Mouse (Mus musculus): ENCODE results near the gene Dlgap1. TPM values are rescaled to one million over a fixed set of nuclear protein-coding genes. Genes with fewer than 3 reads are reported as not detected.

Gene Dlgap1
- polyA plus RNA-seq, 1 experiment from 2014 or later = 3.5 TPM

GRCm38 (mm10) chr17:70020376-70020775, 51.5 kb downstream of the Dlgap1 start:
- Histone ChIP-seq H3K4me3 (replicated peaks) (no peak overlapping the region), H3K4me2 (no peak overlapping the region), H3K27me3 (no peaks in the 10 kb centered on the region), H3K9ac (replicated peaks) (no peak overlapping the region), H3K9me3 (no peaks in the 10 kb centered on the region), H3K4me1 (replicated peaks) (no peaks in the 10 kb centered on the region), H3K27ac (no peak overlapping the region), H3K36me3 (no peaks in the 10 kb centered on the region)
- no peak for ATAC-seq (ENCODE audit: insufficient number of reproducible peaks, insufficient read depth, low FRiP score, low TSS enrichment, low read depth)
- WGBS = 78% methylated on average over 4 of the region's 4 CpGs

DNA sequence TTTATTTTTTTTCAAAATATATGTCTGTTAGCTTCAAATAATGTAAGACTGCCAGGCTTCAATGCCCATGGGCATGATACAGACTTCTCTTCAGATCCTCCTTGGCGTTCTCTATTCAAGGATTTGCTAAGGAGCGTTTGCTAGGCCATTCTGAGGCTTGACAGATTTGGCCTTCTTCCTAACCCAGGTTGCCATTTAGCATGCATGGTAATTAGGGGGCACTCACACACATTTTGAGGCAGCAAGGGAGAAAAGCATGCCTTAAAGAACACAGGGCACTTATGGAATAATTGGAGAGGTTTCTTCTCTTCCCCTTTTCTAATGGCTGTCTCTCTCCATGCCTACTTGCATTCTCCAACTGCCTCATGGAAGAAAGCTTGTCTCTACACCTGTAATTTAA, 53.7 kb downstream of the Dlgap1 start:
- Histone ChIP-seq H3K9ac (replicated peaks) (no peak overlapping the region), H3K27ac (no peak overlapping the region), H3K4me2 (no peak overlapping the region), H3K27me3 (no peaks in the 10 kb centered on the region), H3K4me3 (replicated peaks) (no peak overlapping the region), H3K4me1 (replicated peaks) (no peaks in the 10 kb centered on the region), H3K9me3 (no peaks in the 10 kb centered on the region), H3K36me3 (no peaks in the 10 kb centered on the region)
- no peak for ATAC-seq (ENCODE audit: insufficient number of reproducible peaks, insufficient read depth, low FRiP score, low TSS enrichment, low read depth)
- WGBS = 78% methylated on average over 2 of the region's 2 CpGs

- Histone ChIP-seq H3K9me3 (no peaks in the 10 kb centered on the region), H3K4me3 (replicated peaks) (no peak overlapping the region), H3K27ac (no peak overlapping the region), H3K4me2 (no peak overlapping the region), H3K9ac (replicated peaks) (no peak overlapping the region), H3K36me3 (no peaks in the 10 kb centered on the region), H3K4me1 (replicated peaks) (no peaks in the 10 kb centered on the region), H3K27me3 (no peaks in the 10 kb centered on the region)
- WGBS = 80% methylated on average over 2 of the region's 2 CpGs
- ATAC-seq (ENCODE audit: insufficient number of reproducible peaks, insufficient read depth, low FRiP score, low TSS enrichment, low read depth) = no peak
Observed at GRCm38 (mm10) chr17:70034862-70035261, 66.0 kb downstream of the Dlgap1 start.

GRCm38 (mm10) chr17:70040751-70041430, 72.0 kb downstream of the Dlgap1 start:
- Histone ChIP-seq H3K4me2 (no peak overlapping the region), H3K9ac (replicated peaks) (no peak overlapping the region), H3K4me1 (replicated peaks) (no peaks in the 10 kb centered on the region), H3K27ac (no peak overlapping the region), H3K36me3 (no peaks in the 10 kb centered on the region), H3K27me3 (no peaks in the 10 kb centered on the region), H3K4me3 (replicated peaks) (no peak overlapping the region), H3K9me3 (no peaks in the 10 kb centered on the region)
- 64% methylated on average over 7 of the region's 7 CpGs for WGBS
- no peak for ATAC-seq (ENCODE audit: insufficient number of reproducible peaks, insufficient read depth, low FRiP score, low TSS enrichment, low read depth)

GRCm38 (mm10) chr17:70068281-70068680, 99.4 kb downstream of the Dlgap1 start:
- Histone ChIP-seq H3K27ac (no peak overlapping the region), H3K36me3 (no peaks in the 10 kb centered on the region), H3K4me3 (replicated peaks) (no peak overlapping the region), H3K9ac (replicated peaks) (no peak overlapping the region), H3K4me2 (no peak overlapping the region), H3K9me3 (no peaks in the 10 kb centered on the region), H3K27me3 (no peaks in the 10 kb centered on the region), H3K4me1 (replicated peaks) (no peaks in the 10 kb centered on the region)
- ATAC-seq (ENCODE audit: insufficient number of reproducible peaks, insufficient read depth, low FRiP score, low TSS enrichment, low read depth) = no peak
- 85% methylated on average over 6 of the region's 6 CpGs for WGBS

- 70% methylated on average over 2 of the region's 2 CpGs for whole genome bisulfite sequencing
- no peaks in the 10 kb centered on the region for H3K4me1 ChIP-seq (replicated peaks)
Observed at GRCm38 (mm10) chr17:70072066-70072465, 103.2 kb downstream of the Dlgap1 start.

DNA sequence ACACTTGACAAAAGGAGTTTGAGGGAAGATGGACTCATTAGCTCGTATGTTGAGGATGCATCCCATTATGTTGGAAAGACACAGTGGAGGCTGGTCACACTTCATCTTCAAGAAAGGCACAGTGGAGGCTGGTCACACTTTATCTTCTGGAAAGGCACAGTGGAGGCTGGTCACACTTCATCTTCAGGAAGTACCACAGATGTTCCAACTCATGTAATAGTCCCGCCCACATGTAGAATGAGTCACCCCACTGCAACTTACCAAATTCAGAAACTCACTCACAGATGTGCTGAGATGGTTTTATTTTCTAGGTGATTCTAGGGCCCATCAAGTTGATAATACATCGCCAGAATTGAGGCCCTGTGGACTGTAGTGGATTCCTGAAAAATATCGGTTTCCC, 119.3 kb downstream of the Dlgap1 start:
- no peaks in the 10 kb centered on the region for H3K9me3 ChIP-seq
- no peak overlapping the region for H3K27ac ChIP-seq
- H3K27me3 ChIP-seq = no peaks in the 10 kb centered on the region
- H3K9ac ChIP-seq (replicated peaks) = no peak overlapping the region
- H3K4me1 ChIP-seq (replicated peaks) = no peaks in the 10 kb centered on the region
- no peak overlapping the region for H3K4me3 ChIP-seq (replicated peaks)
- ATAC-seq (ENCODE audit: insufficient number of reproducible peaks, insufficient read depth, low FRiP score, low TSS enrichment, low read depth) = no peak
- 93% methylated on average over 4 of the region's 4 CpGs for WGBS
- no peak overlapping the region for H3K4me2 ChIP-seq
- no peaks in the 10 kb centered on the region for H3K36me3 ChIP-seq

More at GRCm38 (mm10) chr17:70072066-70072465, 103.2 kb downstream of the Dlgap1 start:
- ATAC-seq (ENCODE audit: insufficient number of reproducible peaks, insufficient read depth, low FRiP score, low TSS enrichment, low read depth) = no peak
- Histone ChIP-seq H3K4me2 (no peak overlapping the region), H3K4me3 (replicated peaks) (no peak overlapping the region), H3K36me3 (no peaks in the 10 kb centered on the region), H3K9me3 (no peaks in the 10 kb centered on the region), H3K27me3 (no peaks in the 10 kb centered on the region), H3K27ac (no peak overlapping the region), H3K9ac (replicated peaks) (no peak overlapping the region)

DNA sequence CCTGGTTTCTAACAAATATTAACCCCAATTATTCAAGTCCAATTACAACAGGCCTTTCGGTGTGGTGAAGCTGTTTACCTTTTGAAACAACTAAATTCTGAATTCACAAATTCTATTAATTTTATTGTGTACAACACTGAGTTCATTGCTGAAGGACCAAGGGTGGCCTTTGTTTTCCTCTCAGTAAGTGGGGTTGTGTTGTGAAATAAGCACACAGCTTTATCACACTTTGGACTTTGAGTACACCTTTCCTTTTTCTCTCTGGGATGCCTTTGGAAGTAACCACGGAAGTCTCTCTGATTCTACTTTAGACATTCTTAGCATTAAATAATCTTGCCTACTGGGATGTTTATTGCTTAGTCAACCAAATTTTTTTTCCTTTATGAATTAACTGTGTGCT, 121.9 kb downstream of the Dlgap1 start:
- Histone ChIP-seq H3K27ac (no peak overlapping the region), H3K9me3 (no peaks in the 10 kb centered on the region), H3K27me3 (no peaks in the 10 kb centered on the region), H3K4me2 (no peak overlapping the region), H3K4me3 (replicated peaks) (no peak overlapping the region), H3K36me3 (no peaks in the 10 kb centered on the region), H3K4me1 (replicated peaks) (no peaks in the 10 kb centered on the region), H3K9ac (replicated peaks) (no peak overlapping the region)
- no peak for ATAC-seq (ENCODE audit: insufficient number of reproducible peaks, insufficient read depth, low FRiP score, low TSS enrichment, low read depth)
- 94% methylated on average over 2 of the region's 2 CpGs for WGBS

DNA sequence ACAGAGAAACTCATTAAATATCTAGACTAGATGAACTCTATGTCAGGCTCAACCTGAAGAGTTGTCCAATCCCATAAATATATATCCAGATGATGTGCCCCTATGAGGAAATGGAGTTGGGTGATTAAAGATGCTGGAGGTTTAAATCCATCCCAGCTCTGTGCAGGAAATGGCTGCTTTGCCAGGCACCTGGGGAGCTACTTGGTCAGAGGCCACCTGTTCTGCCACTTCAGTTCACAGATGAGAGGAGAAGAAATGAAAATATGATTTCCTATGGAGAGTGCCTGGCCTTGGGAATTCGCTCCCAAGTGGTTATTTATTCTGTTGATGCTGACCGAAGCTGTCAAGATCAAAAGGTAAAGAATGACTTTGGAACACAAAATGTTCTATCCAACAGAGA, 160.3 kb downstream of the Dlgap1 start:
- Histone ChIP-seq H3K4me3 (replicated peaks) (no peak overlapping the region), H3K27ac (no peak overlapping the region), H3K9me3 (no peaks in the 10 kb centered on the region), H3K9ac (replicated peaks) (no peak overlapping the region), H3K36me3 (no peaks in the 10 kb centered on the region), H3K27me3 (no peaks in the 10 kb centered on the region), H3K4me2 (no peak overlapping the region), H3K4me1 (replicated peaks) (no peaks in the 10 kb centered on the region)
- 87% methylated on average over 2 of the region's 2 CpGs for WGBS
- no peak for ATAC-seq (ENCODE audit: insufficient number of reproducible peaks, insufficient read depth, low FRiP score, low TSS enrichment, low read depth)

- H3K27ac ChIP-seq = no peak overlapping the region
- no peak for ATAC-seq (ENCODE audit: insufficient number of reproducible peaks, insufficient read depth, low FRiP score, low TSS enrichment, low read depth)
- 83% methylated on average over 2 of the region's 2 CpGs for whole genome bisulfite sequencing
- H3K27me3 ChIP-seq = no peaks in the 10 kb centered on the region
- H3K4me3 ChIP-seq (replicated peaks) = no peak overlapping the region
- H3K4me2 ChIP-seq = no peak overlapping the region
- no peak overlapping the region for H3K9ac ChIP-seq (replicated peaks)
- H3K9me3 ChIP-seq = no peaks in the 10 kb centered on the region
- no peaks in the 10 kb centered on the region for H3K36me3 ChIP-seq
- no peaks in the 10 kb centered on the region for H3K4me1 ChIP-seq (replicated peaks)
Observed at GRCm38 (mm10) chr17:70169831-70170230, 201.0 kb downstream of the Dlgap1 start.

GRCm38 (mm10) chr17:70172500-70173036, 203.7 kb downstream of the Dlgap1 start:
- 82% methylated on average over 9 of the region's 9 CpGs for WGBS
- Histone ChIP-seq H3K36me3 (no peaks in the 10 kb centered on the region), H3K4me2 (no peak overlapping the region), H3K9me3 (no peaks in the 10 kb centered on the region), H3K27me3 (no peaks in the 10 kb centered on the region), H3K4me1 (replicated peaks) (no peaks in the 10 kb centered on the region), H3K9ac (replicated peaks) (no peak overlapping the region), H3K4me3 (replicated peaks) (no peak overlapping the region), H3K27ac (no peak overlapping the region)
- ATAC-seq (ENCODE audit: insufficient number of reproducible peaks, insufficient read depth, low FRiP score, low TSS enrichment, low read depth) = no peak

DNA sequence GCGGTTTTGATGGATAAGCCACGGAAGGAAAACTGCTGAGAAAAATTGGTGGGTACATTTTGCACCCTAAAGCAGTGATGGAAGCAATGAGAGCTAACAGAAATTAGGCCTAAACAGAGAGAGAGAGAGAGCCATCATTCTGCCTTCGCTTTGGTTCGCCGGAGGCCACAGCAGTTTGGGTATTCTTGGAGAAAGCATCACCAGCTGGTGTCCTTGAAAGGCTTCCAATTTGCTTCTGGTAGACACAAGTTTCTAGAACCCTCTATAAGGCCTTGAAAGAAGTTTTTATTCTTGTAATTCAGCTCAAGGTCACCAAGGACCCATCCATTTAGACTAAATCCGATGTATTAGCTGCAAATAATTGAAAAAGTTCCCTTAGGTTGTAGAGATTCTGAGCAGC, 205.0 kb downstream of the Dlgap1 start:
- Histone ChIP-seq H3K4me2 (no peak overlapping the region), H3K27ac (no peak overlapping the region), H3K27me3 (no peaks in the 10 kb centered on the region), H3K4me1 (replicated peaks) (no peaks in the 10 kb centered on the region), H3K9me3 (no peaks in the 10 kb centered on the region), H3K36me3 (no peaks in the 10 kb centered on the region), H3K9ac (replicated peaks) (no peak overlapping the region), H3K4me3 (replicated peaks) (no peak overlapping the region)
- no peak for ATAC-seq (ENCODE audit: insufficient number of reproducible peaks, insufficient read depth, low FRiP score, low TSS enrichment, low read depth)
- WGBS = 88% methylated on average over 6 of the region's 6 CpGs

All from limb, embryonic 12.5 days (tissue).